Comparison of ENCODE assay signal across 8 mouse cellular contexts in genomic region chr8:13160691-13161090, GRCm38 (mm10). TPM values are rescaled to one million over a fixed set of nuclear protein-coding genes. Genes with fewer than 3 reads are reported as not detected.
DNase-seq lines count a peak whose midpoint lies in the region; ATAC-seq and TF ChIP-seq lines count a peak whose summit lies in the region.

No protein-coding gene starts in this region.

- in situ Hi-C loops in ES-E14 (cut with MboI; ENCODE audit: low sequenced_read_pairs in 2 of 2, unreplicated experiment in 2 of 2), result no loop called here

- 77% methylated on average over 3 of the region's 3 CpGs for WGBS in heart, embryonic 16.5 days
- WGBS in hindbrain, embryonic 14.5 days, result 92% methylated on average over 3 of the region's 3 CpGs
- 90% methylated on average over 3 of the region's 3 CpGs for WGBS in midbrain, embryonic 11.5 days

- peak overlapping the region; percentile 84 for H3K4me2 ChIP-seq in heart, embryonic 16.5 days (ENCODE audit: low read depth, low read length)
- H3K4me2 ChIP-seq in hindbrain, embryonic 14.5 days (replicated peaks), result peak overlapping the region; percentile 97; the same call in 1 of the 2 replicates
- peak overlapping the region; percentile 92 for H3K4me2 ChIP-seq in midbrain, embryonic 11.5 days

- peaks cover 23% of the 10 kb centered on the region for H3K4me1 ChIP-seq in heart, embryonic 16.5 days (ENCODE audit: control insufficient read depth, insufficient read depth, low read length)
- H3K4me1 ChIP-seq in ES-E14 (ENCODE audit: control insufficient read depth in 2 of 2, insufficient read depth in 2 of 2, low read length in 2 of 2, poor library complexity in 1 of 2), result peaks cover 0 to 6% of the 10 kb centered on the region in 2 experiments; a peak in 2 of 4 replicates
- H3K4me1 ChIP-seq in hindbrain, embryonic 14.5 days (replicated peaks; ENCODE audit: control insufficient read depth, insufficient read depth, low read length), result peaks cover 18% of the 10 kb centered on the region
- H3K4me1 ChIP-seq in midbrain, embryonic 11.5 days (ENCODE audit: control insufficient read depth, insufficient read depth, low read length), result peaks cover 11% of the 10 kb centered on the region

- H3K9me3 ChIP-seq in heart, embryonic 16.5 days (replicated peaks; ENCODE audit: control insufficient read depth, low read length), result no peaks in the 10 kb centered on the region
- H3K9me3 ChIP-seq in ES-E14 (ENCODE audit: control insufficient read depth, insufficient read depth, low read depth, low read length), result no peaks in the 10 kb centered on the region
- no peaks in the 10 kb centered on the region for H3K9me3 ChIP-seq in hindbrain, embryonic 14.5 days (ENCODE audit: control insufficient read depth, low read length)
- H3K9me3 ChIP-seq in midbrain, embryonic 11.5 days (ENCODE audit: control insufficient read depth, low read length), result no peaks in the 10 kb centered on the region

- peak overlapping the region; percentile 95; the same call in 1 of the 2 replicates for H3K4me3 ChIP-seq in heart, embryonic 16.5 days (ENCODE audit: low read length)
- peak overlapping the region; percentile 84 to 94; a peak in 3 of 4 replicates for H3K4me3 ChIP-seq in ES-E14 (ENCODE audit: insufficient read depth in 1 of 2, low read depth in 1 of 2, low read length in 2 of 2, poor library complexity in 1 of 2, severe bottlenecking in 1 of 2)
- no peak overlapping the region for H3K4me3 ChIP-seq in hindbrain, embryonic 14.5 days (replicated peaks; ENCODE audit: low read length)
- H3K4me3 ChIP-seq in midbrain, embryonic 11.5 days (ENCODE audit: low read depth, low read length), result no peak overlapping the region

- peak overlapping the region; percentile 97 for H3K9ac ChIP-seq in heart, embryonic 16.5 days (ENCODE audit: low read length)
- peak overlapping the region; percentile 99; the same call in 1 of the 2 replicates for H3K9ac ChIP-seq in ES-E14 (ENCODE audit: insufficient read depth, low read depth, low read length, poor library complexity, severe bottlenecking)
- H3K9ac ChIP-seq in hindbrain, embryonic 14.5 days, result no peak overlapping the region
- H3K9ac ChIP-seq in midbrain, embryonic 11.5 days (ENCODE audit: low read length), result peak overlapping the region; percentile 96; the same call in 1 of the 2 replicates

- no peak overlapping the region for H3K27ac ChIP-seq in heart, embryonic 16.5 days (ENCODE audit: low read length)
- no peak overlapping the region for H3K27ac ChIP-seq in ES-E14 (ENCODE audit: insufficient read depth, low read depth, low read length, poor library complexity, severe bottlenecking)
- H3K27ac ChIP-seq in hindbrain, embryonic 14.5 days, result no peak overlapping the region
- H3K27ac ChIP-seq in midbrain, embryonic 11.5 days (ENCODE audit: low read depth, low read length), result no peak overlapping the region

- H3K36me3 ChIP-seq in heart, embryonic 16.5 days (ENCODE audit: control insufficient read depth, insufficient read depth), result no peaks in the 10 kb centered on the region
- H3K36me3 ChIP-seq in ES-E14 (ENCODE audit: control insufficient read depth, insufficient read depth, low read length, poor library complexity, severe bottlenecking), result peaks cover 8% of the 10 kb centered on the region; the same call in 1 of the 2 replicates
- no peaks in the 10 kb centered on the region for H3K36me3 ChIP-seq in hindbrain, embryonic 14.5 days (replicated peaks; ENCODE audit: control insufficient read depth, insufficient read depth)
- H3K36me3 ChIP-seq in midbrain, embryonic 11.5 days (ENCODE audit: control insufficient read depth, insufficient read depth, low read length), result no peaks in the 10 kb centered on the region; the same call in 1 of the 2 replicates

- no peaks in the 10 kb centered on the region for H3K27me3 ChIP-seq in heart, embryonic 16.5 days (ENCODE audit: control insufficient read depth, insufficient read depth, low read length)
- no peaks in the 10 kb centered on the region for H3K27me3 ChIP-seq in hindbrain, embryonic 14.5 days (ENCODE audit: control insufficient read depth, insufficient read depth, low read length)
- no peaks in the 10 kb centered on the region for H3K27me3 ChIP-seq in midbrain, embryonic 11.5 days (ENCODE audit: control insufficient read depth, insufficient read depth, low read length)

- ATAC-seq in heart, embryonic 16.5 days (replicated peaks; ENCODE audit: extremely low read depth, insufficient read depth, low FRiP score), result no peak
- no peak for ATAC-seq in hindbrain, embryonic 14.5 days (ENCODE audit: low FRiP score)
- ATAC-seq in midbrain, embryonic 11.5 days (ENCODE audit: low FRiP score), result no peak

- intact Hi-C loops in heart, postnatal 25 days (cut with DNase I), result no loop called here

- no peak for DNase-seq in heart, postnatal 25 days (ENCODE audit: low spot score)
- no peak for DNase-seq in ES-E14 (ENCODE audit: low read depth, low spot score)
- DNase-seq in hindbrain, embryonic 14.5 days (ENCODE audit: low spot score), result no peak
- no peak for DNase-seq in midbrain, embryonic 11.5 days (ENCODE audit: low spot score, missing footprints)
- no peak for DNase-seq in thymus, postnatal 36 days
- no peak for DNase-seq in frontal cortex, postnatal 14 days (ENCODE audit: low spot score in 2 of 2)
- DNase-seq in embryo, embryonic 11 days, result no peak

TF ChIP-seq in ES-E14, 5 proteins besides CTCF, POLR2A, EP300 and RAD21:
- TF ChIP-seq ZNF384 (IDR thresholded peaks at IDR 0.05; ENCODE audit: low read depth, low read length) (no peak), CHD2 (IDR thresholded peaks at IDR 0.05; ENCODE audit: low read depth, low read length) (no peak), MAFK (IDR thresholded peaks at IDR 0.05; ENCODE audit: insufficient read depth, low read depth, low read length) (no peak), ZC3H11A (IDR thresholded peaks at IDR 0.05; ENCODE audit: borderline replicate concordance, low read depth, low read length) (no peak)
TF ChIP-seq in ES-E14: peak in this region for 0.

RNA-seq across cellular contexts. Expression of gene Lamp1, which starts 1.7 kb away (rescaled TPM):
- polyA plus RNA-seq in heart, embryonic 16.5 days (2015; fragmentation: Nextera tagmentation; extraction: Ambion mirVana), result 317 and 318 TPM in 2 replicates
- total RNA-seq in heart, postnatal 25 days (2021), result 100 to 1,000 TPM; 374 to 387 TPM
- total RNA-seq in ES-E14 (2012; rRNA removed), result 559 and 680 TPM in 2 replicates
- polyA plus RNA-seq in hindbrain, embryonic 14.5 days (2014; fragmentation: Nextera tagmentation; extraction: Ambion mirVana), result 331 and 347 TPM in 2 replicates
- polyA plus RNA-seq in midbrain, embryonic 11.5 days (2014; fragmentation: Nextera tagmentation; extraction: Ambion mirVana), result 274 and 282 TPM in 2 replicates

RNA-seq across cellular contexts. Expression of gene Grtp1, which starts 39.7 kb away (rescaled TPM):
- 11.0 and 12.2 TPM in 2 replicates for polyA plus RNA-seq in heart, embryonic 16.5 days (2015; fragmentation: Nextera tagmentation; extraction: Ambion mirVana)
- 1 to 10 TPM; 4.1 to 5.2 TPM for total RNA-seq in heart, postnatal 25 days (2021)
- 36.3 and 60.0 TPM in 2 replicates for total RNA-seq in ES-E14 (2012; rRNA removed)
- polyA plus RNA-seq in hindbrain, embryonic 14.5 days (2014; fragmentation: Nextera tagmentation; extraction: Ambion mirVana), result 11.7 and 12.6 TPM in 2 replicates
- polyA plus RNA-seq in midbrain, embryonic 11.5 days (2014; fragmentation: Nextera tagmentation; extraction: Ambion mirVana), result 20.9 and 22.0 TPM in 2 replicates

RNA-seq across cellular contexts. Expression of gene Cul4a, which starts 55.3 kb away (rescaled TPM):
- 100 TPM in 2 replicates for polyA plus RNA-seq in heart, embryonic 16.5 days (2015; fragmentation: Nextera tagmentation; extraction: Ambion mirVana)
- 10 to 100 TPM; 75.1 to 76.1 TPM for total RNA-seq in heart, postnatal 25 days (2021)
- total RNA-seq in ES-E14 (2012; rRNA removed), result 35.7 and 42.7 TPM in 2 replicates
- 74.6 and 75.3 TPM in 2 replicates for polyA plus RNA-seq in hindbrain, embryonic 14.5 days (2014; fragmentation: Nextera tagmentation; extraction: Ambion mirVana)
- 89.7 and 90.1 TPM in 2 replicates for polyA plus RNA-seq in midbrain, embryonic 11.5 days (2014; fragmentation: Nextera tagmentation; extraction: Ambion mirVana)

RNA-seq across cellular contexts. Expression of gene Pcid2, which starts 55.4 kb away (rescaled TPM):
- 25.7 and 26.1 TPM in 2 replicates for polyA plus RNA-seq in heart, embryonic 16.5 days (2015; fragmentation: Nextera tagmentation; extraction: Ambion mirVana)
- 10 to 100 TPM in 1 of 2 experiments, 1 to 10 TPM in 1; 8.8 to 10.3 TPM for total RNA-seq in heart, postnatal 25 days (2021)
- total RNA-seq in ES-E14 (2012; rRNA removed), result 35.2 and 42.5 TPM in 2 replicates
- 32.9 and 35.2 TPM in 2 replicates for polyA plus RNA-seq in hindbrain, embryonic 14.5 days (2014; fragmentation: Nextera tagmentation; extraction: Ambion mirVana)
- 51.5 and 58.3 TPM in 2 replicates for polyA plus RNA-seq in midbrain, embryonic 11.5 days (2014; fragmentation: Nextera tagmentation; extraction: Ambion mirVana)

Comparison
In these comparisons a context has a peak if more than half of its experiments do, and no peak if none do; other contexts are left out.
1. H3K4me3 ChIP-seq: peak in heart, embryonic 16.5 days (single experiment) and ES-E14 (2 of 2); none in hindbrain, embryonic 14.5 days (single experiment) and midbrain, embryonic 11.5 days (single experiment).
2. Peak in every context shown above with its lines, with median percentiles within 50 percentile points of each other: H3K4me2 ChIP-seq.